Mouse (Mus musculus) ES-Bruce4 (cell line): ENCODE data around the gene Lrrfip2. TPM values are rescaled to one million over a fixed set of nuclear protein-coding genes. Genes with fewer than 3 reads are reported as not detected.

Experiments
- H3K27ac ChIP-seq: 2 replicates; pipeline ENCODE4 v1.5.1; 2012; ENCODE audit warnings: low read length, inconsistent platforms; ENCODE audit not compliant: insufficient read depth
- H3K27me3 ChIP-seq: 2 replicates; pipeline ENCODE4 v1.6.1; 2012; ENCODE audit warnings: mild to moderate bottlenecking, low read length, inconsistent platforms; ENCODE audit not compliant: control insufficient read depth, poor library complexity, insufficient read depth, severe bottlenecking
- H3K36me3 ChIP-seq: 2 replicates; pipeline ENCODE4 v1.6.1; 2012; ENCODE audit warnings: inconsistent platforms, mild to moderate bottlenecking, low read length, moderate library complexity; ENCODE audit not compliant: control insufficient read depth, poor library complexity, insufficient read depth, severe bottlenecking
- H3K4me1 ChIP-seq: one replicate; pipeline ENCODE4 v1.8.1; 2011; ENCODE audit warnings: low read length; ENCODE audit not compliant: control insufficient read depth, insufficient read depth
- H3K4me3 ChIP-seq: 2 replicates; pipeline ENCODE4 v1.5.1; 2011; ENCODE audit warnings: low read depth, mild to moderate bottlenecking, low read length
- H3K9ac ChIP-seq: 2 replicates; pipeline ENCODE4 v1.6.1; 2012; ENCODE audit warnings: low read depth, mild to moderate bottlenecking, inconsistent platforms; ENCODE audit not compliant: poor library complexity, severe bottlenecking
- H3K9me3 ChIP-seq: replicated peaks from 2 replicates; pipeline ENCODE4 v1.6.1; 2012; ENCODE audit warnings: mild to moderate bottlenecking, low read length, inconsistent platforms; ENCODE audit not compliant: control insufficient read depth, poor library complexity, insufficient read depth, severe bottlenecking
- CTCF ChIP-seq: IDR thresholded peaks from one replicate; pipeline ENCODE4 v1.8.1; 2011; ENCODE audit warnings: low read depth, low read length
- EP300 ChIP-seq: IDR thresholded peaks from 2 replicates; pipeline ENCODE4 v1.6.1; 2011; ENCODE audit warnings: low read depth, low read length; ENCODE audit not compliant: insufficient read depth
- POLR2A ChIP-seq: IDR thresholded peaks from one replicate; pipeline ENCODE4 v1.8.1; 2011; ENCODE audit warnings: low read length; ENCODE audit not compliant: insufficient read depth
- polyA plus RNA-seq: library from polyadenylated mRNA; stranded (reverse); fragments of >200 nt; gene quantifications from 2 replicates; pipeline ENCODE4 v1.2.4, GENCODE M21; 2011; ENCODE audit warnings: low read depth; ENCODE audit not compliant: missing spikeins, insufficient read depth, insufficient read length

The Lrrfip2 gene
- polyA plus RNA-seq, 1 experiment: 62.0 TPM

DNA sequence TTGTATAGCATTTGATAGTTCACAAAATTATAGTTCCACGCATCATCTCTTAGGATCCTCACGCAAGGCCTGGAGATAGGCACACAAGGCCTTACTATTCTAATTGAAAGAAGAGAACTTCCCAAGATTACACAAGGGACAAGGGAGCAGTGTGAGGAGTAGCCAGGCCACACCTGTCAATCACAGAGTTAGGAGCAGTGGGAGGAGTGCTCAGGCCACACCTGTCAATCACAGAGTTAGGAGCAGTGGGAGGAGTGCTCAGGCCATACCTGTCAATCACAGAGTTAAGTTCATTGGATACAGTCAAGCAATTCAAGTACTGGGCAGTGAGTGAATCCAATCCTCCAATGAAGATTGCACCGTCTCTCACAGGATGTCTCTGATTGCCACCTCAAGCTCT lies 17.0 kb upstream of the Lrrfip2 start:
- Histone ChIP-seq H3K9ac (no peak overlapping the region), H3K27me3 (no peaks in the 10 kb centered on the region), H3K36me3 (no peaks in the 10 kb centered on the region), H3K27ac (no peak overlapping the region), H3K9me3 (no peaks in the 10 kb centered on the region), H3K4me3 (no peak overlapping the region), H3K4me1 (peaks cover 3% of the 10 kb centered on the region)
- TF ChIP-seq CTCF (no peak), POLR2A (no peak), EP300 (no peak)

DNA sequence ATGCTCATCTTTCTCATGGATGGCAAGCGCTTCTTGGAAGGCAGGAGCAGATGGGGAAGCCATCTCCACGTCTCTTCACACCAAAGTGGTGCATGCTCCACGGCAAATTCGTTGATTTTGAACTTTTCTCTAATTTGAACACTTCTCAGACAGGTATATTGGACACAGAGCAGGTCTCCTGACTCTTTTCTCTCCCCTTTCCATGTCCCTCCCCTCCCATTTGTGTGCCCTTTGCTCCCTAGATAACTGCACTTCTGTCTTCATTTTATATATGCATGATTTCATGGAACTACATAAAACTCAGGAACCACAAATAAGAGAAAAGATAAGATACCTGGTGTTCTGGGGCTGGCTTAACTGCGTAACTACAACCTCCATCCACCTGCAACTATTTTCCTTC lies 14.1 kb upstream of the Lrrfip2 start:
- Histone ChIP-seq H3K9me3 (no peaks in the 10 kb centered on the region), H3K4me1 (no peaks in the 10 kb centered on the region), H3K36me3 (no peaks in the 10 kb centered on the region), H3K9ac (no peak overlapping the region), H3K27ac (no peak overlapping the region), H3K27me3 (no peaks in the 10 kb centered on the region), H3K4me3 (no peak overlapping the region)
- no peak for TF ChIP-seq CTCF
- no peak for TF ChIP-seq EP300
- TF ChIP-seq POLR2A: no peak

DNA sequence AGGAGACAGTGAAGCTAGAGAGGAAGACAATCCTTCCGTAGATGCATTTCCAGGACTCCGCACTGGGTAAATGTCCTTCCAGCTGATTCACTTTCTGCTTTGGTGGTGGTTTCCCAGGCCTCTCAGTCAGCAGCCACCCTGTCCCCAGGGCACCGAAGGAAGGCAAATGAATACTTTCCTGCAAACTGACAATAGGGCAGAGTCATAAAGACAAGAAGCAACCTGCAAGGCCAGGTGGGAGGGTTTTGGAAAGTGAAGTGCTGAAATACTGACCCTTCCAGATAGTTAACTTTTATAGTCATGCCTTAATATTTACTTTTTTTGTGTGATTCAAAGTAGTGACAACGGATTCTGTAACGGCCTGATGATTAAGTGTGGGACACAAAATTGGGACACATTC lies 13.5 kb upstream of the Lrrfip2 start:
- Histone ChIP-seq H3K9ac (no peak overlapping the region), H3K4me3 (no peak overlapping the region), H3K4me1 (no peaks in the 10 kb centered on the region), H3K27me3 (no peaks in the 10 kb centered on the region), H3K36me3 (no peaks in the 10 kb centered on the region), H3K27ac (no peak overlapping the region), H3K9me3 (no peaks in the 10 kb centered on the region)
- no peak for TF ChIP-seq EP300
- no peak for TF ChIP-seq CTCF
- TF ChIP-seq POLR2A: no peak

DNA sequence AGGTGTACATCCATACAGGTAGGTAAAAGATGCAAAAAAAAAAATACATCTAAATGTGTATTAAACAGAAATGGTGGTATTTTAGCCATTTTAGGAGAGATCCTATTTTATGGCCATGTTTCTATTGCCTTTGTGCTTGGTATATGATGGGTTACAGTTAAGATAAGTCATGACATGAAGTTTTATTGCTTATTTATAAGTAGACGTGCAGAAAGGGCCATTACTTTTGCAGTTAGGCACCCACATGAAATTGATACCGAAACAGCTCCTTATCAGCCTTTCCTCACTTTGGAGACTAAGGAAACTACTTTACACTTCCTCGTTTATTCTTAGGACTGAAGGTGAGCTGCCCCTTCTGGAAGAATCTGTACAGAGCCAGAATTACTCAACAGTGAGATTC lies 9.5 kb upstream of the Lrrfip2 start:
- Histone ChIP-seq H3K27ac (no peak overlapping the region), H3K9ac (no peak overlapping the region), H3K4me1 (no peaks in the 10 kb centered on the region), H3K4me3 (no peak overlapping the region), H3K36me3 (no peaks in the 10 kb centered on the region), H3K27me3 (no peaks in the 10 kb centered on the region), H3K9me3 (no peaks in the 10 kb centered on the region)
- no peak for TF ChIP-seq CTCF

DNA sequence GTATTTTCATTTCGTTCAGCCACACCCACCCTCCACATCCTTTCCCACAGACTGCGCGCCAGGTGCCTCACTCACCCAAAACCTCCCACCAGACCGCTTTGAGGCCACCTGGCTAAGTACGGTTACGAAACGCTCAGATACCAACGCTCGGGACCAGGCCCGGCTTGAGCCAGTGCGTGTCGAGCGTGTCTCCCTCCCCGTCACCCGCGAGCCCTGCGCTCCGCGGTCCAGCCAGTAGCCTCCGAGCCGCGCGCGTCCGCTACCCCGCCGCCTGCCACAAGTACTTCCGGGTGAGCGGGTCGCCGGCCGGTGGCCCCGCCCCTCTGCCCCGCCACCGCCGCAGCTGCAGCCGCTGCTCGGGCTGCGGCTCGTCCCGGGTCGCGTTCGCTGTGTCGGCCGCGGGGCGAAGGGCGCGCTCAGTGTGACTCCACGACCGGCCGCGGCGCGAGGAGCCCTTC lies 431 bp downstream of the Lrrfip2 start:
- Histone ChIP-seq H3K27ac (no peak overlapping the region), H3K4me1 (no peaks in the 10 kb centered on the region), H3K9me3 (no peaks in the 10 kb centered on the region), H3K27me3 (no peaks in the 10 kb centered on the region), H3K36me3 (no peaks in the 10 kb centered on the region), H3K9ac (peak overlapping the region; percentile 72), H3K4me3 (peak overlapping the region; percentile 70)
- no peak for TF ChIP-seq CTCF
- no peak for TF ChIP-seq EP300
- peak; percentile 27 for TF ChIP-seq POLR2A

DNA sequence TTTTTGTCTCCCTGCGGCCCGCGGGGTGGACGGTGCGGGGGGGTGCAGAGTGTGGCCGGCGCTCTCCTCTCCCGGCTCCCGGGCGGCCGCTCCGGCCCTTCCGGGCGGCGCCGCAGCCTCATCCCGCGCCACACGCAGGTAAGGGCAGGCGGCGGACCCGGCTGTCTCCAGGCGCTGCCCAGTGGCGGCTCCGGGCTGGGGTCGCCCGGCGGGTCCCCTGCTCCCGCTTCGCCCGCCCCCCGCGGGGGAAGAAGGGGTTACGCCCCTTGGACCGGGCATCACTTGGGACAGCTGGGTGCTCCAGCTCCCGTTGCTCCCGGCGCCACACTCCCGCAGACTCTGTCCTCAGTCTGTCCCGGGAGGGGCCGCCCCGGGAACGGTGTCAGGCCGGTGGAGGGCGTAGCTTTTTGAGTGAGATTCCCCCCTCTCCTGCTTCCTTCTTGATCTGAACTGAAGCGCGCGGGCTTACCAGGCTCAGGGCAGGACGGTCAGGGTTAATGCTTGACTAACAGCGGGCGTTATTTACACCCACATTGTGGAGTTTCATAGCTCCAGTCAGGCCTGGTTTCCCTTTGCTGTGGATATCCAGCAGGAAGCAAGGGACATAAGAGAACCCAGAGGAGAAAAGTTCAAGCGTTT lies 979 bp downstream of the Lrrfip2 start:
- Histone ChIP-seq H3K9ac (peak overlapping the region; percentile 72), H3K4me3 (peak overlapping the region; percentile 70), H3K9me3 (no peaks in the 10 kb centered on the region), H3K4me1 (no peaks in the 10 kb centered on the region), H3K27me3 (no peaks in the 10 kb centered on the region), H3K27ac (peak overlapping the region; percentile 30; the same call in 1 of the 2 replicates), H3K36me3 (no peaks in the 10 kb centered on the region)
- TF ChIP-seq EP300: no peak
- no peak for TF ChIP-seq POLR2A
- no peak for TF ChIP-seq CTCF
